Mouse (Mus musculus) G1E (cell line): ENCODE data around the gene Pdzd9.

Source experiments
- CTCF ChIP-seq: IDR thresholded peaks from 2 replicates; pipeline ENCODE4 v1.5.1; 2012; ENCODE audit warnings: low read depth, low read length, inconsistent platforms, mixed read lengths
- TAL1 ChIP-seq: conservative IDR thresholded peaks from 2 replicates; pipeline ENCODE4 v1.6.1; 2012; ENCODE audit warnings: low read depth, low read length, inconsistent platforms, mixed read lengths

GRCm38 (mm10) chr7:120671271-120671670 is 1.1 kb upstream of the Pdzd9 start:
- TF ChIP-seq CTCF (no peak), TAL1 (no peak)
